Mouse (Mus musculus): ENCODE measurements around the gene Ifi206. TPM values are rescaled to one million over a fixed set of nuclear protein-coding genes. Genes with fewer than 3 reads are reported as not detected.

Ifi206 gene
- polyA plus RNA-seq, 1 experiment from 2014 or later: not detected

DNA sequence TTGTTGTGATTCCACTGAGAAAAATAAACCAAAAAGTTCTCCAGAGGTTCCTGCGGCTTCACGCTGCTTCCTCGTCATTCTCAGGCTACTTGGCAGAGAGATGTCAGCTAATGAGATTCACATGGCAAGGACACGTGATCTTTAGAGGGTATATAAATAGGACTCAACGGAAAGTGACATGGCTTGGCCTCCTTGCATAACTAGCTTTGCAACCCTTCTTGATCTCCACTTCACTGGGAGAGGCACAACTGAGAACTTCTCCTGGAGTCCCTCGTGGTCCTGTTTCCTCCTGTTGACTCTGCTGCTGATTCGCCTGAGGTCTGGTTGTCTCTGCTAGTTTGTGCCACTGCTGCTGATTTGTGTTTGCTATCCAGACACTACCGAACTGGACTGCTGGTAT lies 63.5 kb downstream of the Ifi206 start:
- H3K27ac ChIP-seq (ENCODE audit: low read length): no peak overlapping the region
- 88% methylated on average over 8 of the region's 8 CpGs for WGBS
- H3K4me3 ChIP-seq (ENCODE audit: low read depth, low read length): no peak overlapping the region
- H3K4me2 ChIP-seq (ENCODE audit: low read length): no peak overlapping the region
- no peaks in the 10 kb centered on the region for H3K36me3 ChIP-seq (ENCODE audit: control insufficient read depth, insufficient read depth, low read length)
- H3K27me3 ChIP-seq (ENCODE audit: control insufficient read depth, insufficient read depth, low read depth, low read length): no peaks in the 10 kb centered on the region
- ATAC-seq: no peak
- H3K4me1 ChIP-seq (ENCODE audit: control insufficient read depth, insufficient read depth, low read length): no peaks in the 10 kb centered on the region
- H3K9ac ChIP-seq (ENCODE audit: low read depth, low read length): no peak overlapping the region
- H3K9me3 ChIP-seq (replicated peaks; ENCODE audit: control insufficient read depth, low read length, poor library complexity, severe bottlenecking): no peaks in the 10 kb centered on the region

- Histone ChIP-seq H3K36me3 (ENCODE audit: control insufficient read depth, insufficient read depth, low read length) (no peaks in the 10 kb centered on the region), H3K4me3 (ENCODE audit: low read depth, low read length) (no peak overlapping the region), H3K27ac (ENCODE audit: low read length) (no peak overlapping the region), H3K4me1 (ENCODE audit: control insufficient read depth, insufficient read depth, low read length) (no peaks in the 10 kb centered on the region), H3K27me3 (ENCODE audit: control insufficient read depth, insufficient read depth, low read depth, low read length) (no peaks in the 10 kb centered on the region), H3K9ac (ENCODE audit: low read depth, low read length) (no peak overlapping the region), H3K4me2 (ENCODE audit: low read length) (no peak overlapping the region), H3K9me3 (replicated peaks; ENCODE audit: control insufficient read depth, low read length, poor library complexity, severe bottlenecking) (no peaks in the 10 kb centered on the region)
- WGBS: 87% methylated on average over 2 of the region's 2 CpGs
- no peak for ATAC-seq
These were observed 64.5 kb downstream of the Ifi206 start for GRCm38 (mm10) chr1:173426345-173426744.

DNA sequence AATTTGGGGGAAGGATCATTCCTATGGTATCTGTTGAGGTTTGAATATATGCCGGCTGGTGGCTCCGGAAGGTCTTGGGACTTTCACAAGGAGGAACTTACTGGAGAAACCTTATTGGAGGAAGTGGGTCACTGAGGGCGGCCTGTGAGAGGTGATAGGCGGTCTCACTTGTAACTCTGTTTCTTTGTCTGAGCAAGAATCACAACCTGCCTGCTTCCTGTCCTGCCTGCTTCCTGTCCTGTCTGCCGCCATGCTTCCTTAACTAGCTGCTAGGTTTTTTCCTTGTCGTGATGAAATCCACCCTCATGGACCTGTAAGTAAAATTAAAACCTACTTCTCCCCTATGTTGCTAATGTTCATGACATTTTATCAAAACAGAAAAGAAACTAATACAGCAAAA lies 70.5 kb downstream of the Ifi206 start:
- H3K4me3 ChIP-seq (ENCODE audit: low read depth, low read length): no peak overlapping the region
- no peak overlapping the region for H3K27ac ChIP-seq (ENCODE audit: low read length)
- no peaks in the 10 kb centered on the region for H3K9me3 ChIP-seq (replicated peaks; ENCODE audit: control insufficient read depth, low read length, poor library complexity, severe bottlenecking)
- H3K9ac ChIP-seq (ENCODE audit: low read depth, low read length): no peak overlapping the region
- H3K4me2 ChIP-seq (ENCODE audit: low read length): no peak overlapping the region
- no peaks in the 10 kb centered on the region for H3K4me1 ChIP-seq (ENCODE audit: control insufficient read depth, insufficient read depth, low read length)
- no peaks in the 10 kb centered on the region for H3K27me3 ChIP-seq (ENCODE audit: control insufficient read depth, insufficient read depth, low read depth, low read length)
- 83% methylated on average over 6 of the region's 6 CpGs for WGBS
- H3K36me3 ChIP-seq (ENCODE audit: control insufficient read depth, insufficient read depth, low read length): no peaks in the 10 kb centered on the region
- no peak for ATAC-seq

GRCm38 (mm10) chr1:173418936-173419621 lies 71.8 kb downstream of the Ifi206 start:
- H3K4me1 ChIP-seq (ENCODE audit: control insufficient read depth, insufficient read depth, low read length): no peaks in the 10 kb centered on the region
- no peak overlapping the region for H3K9ac ChIP-seq (ENCODE audit: low read depth, low read length)
- WGBS: 88% methylated on average over 1 of the region's 1 CpGs
- no peaks in the 10 kb centered on the region for H3K9me3 ChIP-seq (replicated peaks; ENCODE audit: control insufficient read depth, low read length, poor library complexity, severe bottlenecking)
- no peak overlapping the region for H3K27ac ChIP-seq (ENCODE audit: low read length)
- no peak for ATAC-seq
- H3K36me3 ChIP-seq (ENCODE audit: control insufficient read depth, insufficient read depth, low read length): no peaks in the 10 kb centered on the region
- H3K4me2 ChIP-seq (ENCODE audit: low read length): no peak overlapping the region
- H3K4me3 ChIP-seq (ENCODE audit: low read depth, low read length): no peak overlapping the region
- H3K27me3 ChIP-seq (ENCODE audit: control insufficient read depth, insufficient read depth, low read depth, low read length): no peaks in the 10 kb centered on the region

- H3K27ac ChIP-seq (ENCODE audit: low read length): no peak overlapping the region
- H3K9ac ChIP-seq (ENCODE audit: low read depth, low read length): no peak overlapping the region
- no peaks in the 10 kb centered on the region for H3K27me3 ChIP-seq (ENCODE audit: control insufficient read depth, insufficient read depth, low read depth, low read length)
- no peak overlapping the region for H3K4me3 ChIP-seq (ENCODE audit: low read depth, low read length)
- H3K36me3 ChIP-seq (ENCODE audit: control insufficient read depth, insufficient read depth, low read length): no peaks in the 10 kb centered on the region
- no peaks in the 10 kb centered on the region for H3K9me3 ChIP-seq (replicated peaks; ENCODE audit: control insufficient read depth, low read length, poor library complexity, severe bottlenecking)
- H3K4me2 ChIP-seq (ENCODE audit: low read length): no peak overlapping the region
- no peak for ATAC-seq
- no peaks in the 10 kb centered on the region for H3K4me1 ChIP-seq (ENCODE audit: control insufficient read depth, insufficient read depth, low read length)
- WGBS: 87% methylated on average over 3 of the region's 3 CpGs
These were observed 72.3 kb downstream of the Ifi206 start for GRCm38 (mm10) chr1:173418516-173418915.

Small RNA genes lying within 50 kb of the gene (microRNA-seq; reads per million reads assigned to microRNA genes)
- gene Gm44481: not detected

Other genes starting within 250 kb of the Ifi206 start
- not detected in 2 replicates for gene Olfr418, start 225.0 kb downstream of the Ifi206 start, polyA plus RNA-seq (2015; fragmentation: Nextera tagmentation; extraction: Ambion mirVana)
- gene Mptx2, start 213.3 kb downstream of the Ifi206 start, polyA plus RNA-seq (2015; fragmentation: Nextera tagmentation; extraction: Ambion mirVana): not detected in 2 replicates
- 18.6 and 19.9 TPM in 2 replicates for gene Ackr1, start 157.3 kb downstream of the Ifi206 start, polyA plus RNA-seq (2015; fragmentation: Nextera tagmentation; extraction: Ambion mirVana)
- 1.5 and 1.7 TPM in 2 replicates for gene Aim2, start 140.2 kb downstream of the Ifi206 start, polyA plus RNA-seq (2015; fragmentation: Nextera tagmentation; extraction: Ambion mirVana)
- gene Cadm3, start 123.3 kb downstream of the Ifi206 start, polyA plus RNA-seq (2015; fragmentation: Nextera tagmentation; extraction: Ambion mirVana): 64.7 and 69.7 TPM in 2 replicates
- not detected in 2 replicates for gene Ifi214, start 44.9 kb upstream of the Ifi206 start, polyA plus RNA-seq (2015; fragmentation: Nextera tagmentation; extraction: Ambion mirVana)
- gene Ifi213, start 108.2 kb upstream of the Ifi206 start, polyA plus RNA-seq (2015; fragmentation: Nextera tagmentation; extraction: Ambion mirVana): not detected in 2 replicates
- 0.10 TPM in 1 of 2 replicates, not detected in the other for gene Ifi209, start 139.9 kb upstream of the Ifi206 start, polyA plus RNA-seq (2015; fragmentation: Nextera tagmentation; extraction: Ambion mirVana)
- gene Ifi208, start 182.6 kb upstream of the Ifi206 start, polyA plus RNA-seq (2015; fragmentation: Nextera tagmentation; extraction: Ambion mirVana): not detected in 2 replicates